Mouse (Mus musculus) liver, embryonic 14.5 days (tissue): ENCODE measurements at regions not wholly inside any gene's neighbourhood (a gene's known extent, or its start where the extent isn't known, plus 50 kb on each side); places are given as distances from the start of the nearest gene placed in this dataset.

Experiments
- CTCF ChIP-seq: IDR thresholded peaks from 2 replicates; pipeline ENCODE4 v1.5.1; 2016; ENCODE audit warnings: antibody characterized with exemption, low read depth, control low read depth
- EP300 ChIP-seq: IDR thresholded peaks from 2 replicates; pipeline ENCODE4 v1.6.1; 2016; ENCODE audit warnings: antibody characterized with exemption, low read depth

DNA sequence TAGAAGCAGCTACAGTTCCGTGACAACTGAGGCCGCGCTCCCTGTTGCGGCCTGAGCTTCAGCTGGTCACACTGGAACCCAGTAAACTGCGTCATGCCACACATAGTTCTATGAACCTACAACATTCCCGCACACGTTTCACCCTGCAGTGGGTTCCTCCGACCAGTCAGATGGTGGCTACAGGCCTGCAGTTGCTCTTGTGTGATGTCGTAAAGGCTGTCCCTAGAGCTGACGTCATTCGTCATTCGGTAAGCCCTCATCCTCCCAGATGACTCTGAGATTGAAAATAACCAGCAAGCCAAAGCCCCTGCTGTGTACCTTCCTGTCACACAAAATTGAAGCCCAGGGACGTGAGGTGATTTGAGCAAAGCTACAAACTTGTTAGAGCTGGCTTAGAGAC is 126.7 kb downstream of the Psmg1 start:
- TF ChIP-seq CTCF (no peak), EP300 (no peak)
